Mouse (Mus musculus): Measurements from ENCODE around the gene Hipk3. TPM values are rescaled to one million over a fixed set of nuclear protein-coding genes. Genes with fewer than 3 reads are reported as not detected.

Hipk3 gene
- polyA plus RNA-seq, 1 experiment from 2014 or later = 13.5 TPM

DNA sequence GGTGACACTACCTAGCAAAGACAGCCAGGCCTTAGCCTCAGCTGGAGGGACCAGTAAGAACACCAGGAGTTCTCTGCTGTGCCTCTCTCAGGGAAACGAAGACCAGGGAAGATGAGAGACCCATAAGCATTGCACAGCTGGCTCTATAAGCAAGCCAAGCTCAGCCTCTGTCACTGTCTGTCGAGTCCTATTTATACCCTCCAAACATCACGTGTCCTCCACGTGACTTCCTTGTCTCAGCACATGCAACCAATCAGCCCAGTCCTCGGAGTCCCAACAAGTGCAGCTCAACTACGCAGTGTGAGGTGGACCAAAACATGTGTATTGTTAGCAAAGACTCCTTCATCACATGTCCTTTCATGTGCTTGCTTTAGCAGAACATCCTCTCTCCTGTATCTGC, 111.4 kb downstream of the Hipk3 start:
- Histone ChIP-seq H3K4me3 (ENCODE audit: low read depth, low read length) (no peak overlapping the region), H3K9ac (ENCODE audit: low read length) (no peak overlapping the region), H3K4me1 (ENCODE audit: control insufficient read depth, insufficient read depth, low read length) (no peaks in the 10 kb centered on the region), H3K27ac (replicated peaks; ENCODE audit: low read depth, low read length) (no peak overlapping the region), H3K9me3 (ENCODE audit: control insufficient read depth, low read length) (no peaks in the 10 kb centered on the region), H3K27me3 (ENCODE audit: control insufficient read depth, insufficient read depth, low read length) (no peaks in the 10 kb centered on the region), H3K36me3 (ENCODE audit: control insufficient read depth, insufficient read depth, low read length) (no peaks in the 10 kb centered on the region), H3K4me2 (ENCODE audit: low read depth, severe bottlenecking) (no peak overlapping the region)
- no peak for DNase-seq (ENCODE audit: low spot score)
- 87% methylated on average over 6 of the region's 6 CpGs for WGBS
- no peak for ATAC-seq (ENCODE audit: insufficient number of reproducible peaks, low FRiP score, low TSS enrichment, low read depth)

DNA sequence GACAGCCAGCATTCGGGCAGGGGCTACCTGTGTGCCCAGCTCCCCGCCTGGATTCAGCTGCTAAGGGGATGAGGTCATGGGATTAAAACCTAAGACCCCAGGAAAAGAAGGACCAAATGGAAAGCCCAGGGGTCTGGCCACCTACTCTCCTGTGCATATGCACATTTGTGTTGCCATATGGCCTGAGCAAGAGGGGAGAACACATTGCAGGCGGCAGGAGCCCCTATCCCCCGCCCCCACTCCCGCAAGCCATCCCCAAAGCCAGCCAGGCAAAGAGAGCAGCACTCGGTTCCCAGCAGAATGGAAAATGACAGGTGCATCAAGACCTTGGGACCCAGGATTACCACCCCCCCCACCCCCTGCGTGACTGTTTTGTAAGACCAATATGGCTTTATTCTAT, 114.9 kb downstream of the Hipk3 start:
- Histone ChIP-seq H3K36me3 (ENCODE audit: control insufficient read depth, insufficient read depth, low read length) (no peaks in the 10 kb centered on the region), H3K9me3 (ENCODE audit: control insufficient read depth, low read length) (no peaks in the 10 kb centered on the region), H3K4me3 (ENCODE audit: low read depth, low read length) (no peak overlapping the region), H3K4me1 (ENCODE audit: control insufficient read depth, insufficient read depth, low read length) (no peaks in the 10 kb centered on the region), H3K4me2 (ENCODE audit: low read depth, severe bottlenecking) (no peak overlapping the region), H3K27me3 (ENCODE audit: control insufficient read depth, insufficient read depth, low read length) (no peaks in the 10 kb centered on the region), H3K27ac (replicated peaks; ENCODE audit: low read depth, low read length) (no peak overlapping the region), H3K9ac (ENCODE audit: low read length) (no peak overlapping the region)
- WGBS = 19% methylated on average over 7 of the region's 7 CpGs
- no peak for DNase-seq (ENCODE audit: low spot score)
- ATAC-seq (ENCODE audit: insufficient number of reproducible peaks, low FRiP score, low TSS enrichment, low read depth) = no peak

- H3K4me1 ChIP-seq (ENCODE audit: control insufficient read depth, insufficient read depth, low read length) = no peaks in the 10 kb centered on the region
- H3K9me3 ChIP-seq (ENCODE audit: control insufficient read depth, low read length) = no peaks in the 10 kb centered on the region
- no peak for DNase-seq (ENCODE audit: low spot score)
- no peak overlapping the region for H3K4me2 ChIP-seq (ENCODE audit: low read depth, severe bottlenecking)
- no peaks in the 10 kb centered on the region for H3K27me3 ChIP-seq (ENCODE audit: control insufficient read depth, insufficient read depth, low read length)
- no peak overlapping the region for H3K4me3 ChIP-seq (ENCODE audit: low read depth, low read length)
- H3K36me3 ChIP-seq (ENCODE audit: control insufficient read depth, insufficient read depth, low read length) = no peaks in the 10 kb centered on the region
- 13% methylated on average over 3 of the region's 3 CpGs for WGBS
- H3K9ac ChIP-seq (ENCODE audit: low read length) = no peak overlapping the region
- H3K27ac ChIP-seq (replicated peaks; ENCODE audit: low read depth, low read length) = no peak overlapping the region
- no peak for ATAC-seq (ENCODE audit: insufficient number of reproducible peaks, low FRiP score, low TSS enrichment, low read depth)
Measured at GRCm38 (mm10) chr2:104378791-104379190, 115.5 kb downstream of the Hipk3 start.

- Histone ChIP-seq H3K9ac (ENCODE audit: low read length) (no peak overlapping the region), H3K27ac (replicated peaks; ENCODE audit: low read depth, low read length) (no peak overlapping the region), H3K9me3 (ENCODE audit: control insufficient read depth, low read length) (no peaks in the 10 kb centered on the region), H3K4me2 (ENCODE audit: low read depth, severe bottlenecking) (no peak overlapping the region), H3K4me1 (ENCODE audit: control insufficient read depth, insufficient read depth, low read length) (no peaks in the 10 kb centered on the region), H3K36me3 (ENCODE audit: control insufficient read depth, insufficient read depth, low read length) (no peaks in the 10 kb centered on the region), H3K27me3 (ENCODE audit: control insufficient read depth, insufficient read depth, low read length) (no peaks in the 10 kb centered on the region), H3K4me3 (ENCODE audit: low read depth, low read length) (no peak overlapping the region)
- no peak for ATAC-seq (ENCODE audit: insufficient number of reproducible peaks, low FRiP score, low TSS enrichment, low read depth)
- no peak for DNase-seq (ENCODE audit: low spot score)
- WGBS = 79% methylated on average over 2 of the region's 2 CpGs
Measured at GRCm38 (mm10) chr2:104377990-104378389, 116.3 kb downstream of the Hipk3 start.

MicroRNAs within 50 kb of the gene (microRNA counts, 519-probe panel; counts per million panel counts)
- not detected for microRNA mmu-miR-1902

Small RNA genes within 50 kb of the gene (microRNA-seq; reads per million reads assigned to microRNA genes)
- not detected for gene Mir1902

Other genes starting within 250 kb of the Hipk3 start
- 0.97 and 1.1 TPM in 2 replicates for gene D430041D05Rik, start 83.4 kb downstream of the Hipk3 start, polyA plus RNA-seq (2014; fragmentation: Nextera tagmentation; extraction: Ambion mirVana)
- 87.9 and 91.1 TPM in 2 replicates for gene Cstf3, start 96.1 kb upstream of the Hipk3 start, polyA plus RNA-seq (2014; fragmentation: Nextera tagmentation; extraction: Ambion mirVana)
- gene Tcp11l1, start 217.7 kb upstream of the Hipk3 start, polyA plus RNA-seq (2014; fragmentation: Nextera tagmentation; extraction: Ambion mirVana) = 63.2 and 64.8 TPM in 2 replicates
- not detected in 2 replicates for gene Pin1rt1, start 221.9 kb upstream of the Hipk3 start, polyA plus RNA-seq (2014; fragmentation: Nextera tagmentation; extraction: Ambion mirVana)
- 4.1 and 4.9 TPM in 2 replicates for gene Depdc7, start 248.4 kb upstream of the Hipk3 start, polyA plus RNA-seq (2014; fragmentation: Nextera tagmentation; extraction: Ambion mirVana)